Mouse (Mus musculus): ENCODE data around the gene Lbx1. TPM values are rescaled to one million over a fixed set of nuclear protein-coding genes. Genes with fewer than 3 reads are reported as not detected.
A peak's percentile ranks its signal among the peaks of the same experiment; 100 is the strongest.

The Lbx1 gene
- polyA plus RNA-seq, 1 experiment from 2014 or later: 1.6 TPM

GRCm38 (mm10) chr19:45215431-45215830, 20.2 kb downstream of the Lbx1 start:
- H3K4me2 ChIP-seq (ENCODE audit: low read depth, low read length): no peak overlapping the region
- no peak overlapping the region for H3K4me3 ChIP-seq (ENCODE audit: low read depth, low read length)
- no peak overlapping the region for H3K9ac ChIP-seq (ENCODE audit: low read depth, low read length)
- H3K27me3 ChIP-seq (replicated peaks; ENCODE audit: control insufficient read depth, insufficient read depth, low read length): 0 out of 2 replicates have a peak, but pooled peaks cover 2% of the 10 kb centered on the region
- H3K9me3 ChIP-seq (ENCODE audit: control insufficient read depth, low read length): no peaks in the 10 kb centered on the region
- H3K4me1 ChIP-seq (ENCODE audit: control insufficient read depth, insufficient read depth, low read length): no peaks in the 10 kb centered on the region
- ATAC-seq (ENCODE audit: low read depth) (no peak), DNase-seq (ENCODE audit: low spot score) (no peak)
- WGBS: 73% methylated on average over 4 of the region's 4 CpGs
- H3K27ac ChIP-seq (replicated peaks; ENCODE audit: low read depth, low read length): no peak overlapping the region
- H3K36me3 ChIP-seq (ENCODE audit: control insufficient read depth, insufficient read depth, low read length): no peaks in the 10 kb centered on the region

GRCm38 (mm10) chr19:45209776-45210422, 25.7 kb downstream of the Lbx1 start:
- ATAC-seq (ENCODE audit: low read depth) (no peak), DNase-seq (ENCODE audit: low spot score) (no peak)
- peaks cover 6% of the 10 kb centered on the region; the same call in 1 of the 2 replicates for H3K4me1 ChIP-seq (ENCODE audit: control insufficient read depth, insufficient read depth, low read length)
- H3K36me3 ChIP-seq (ENCODE audit: control insufficient read depth, insufficient read depth, low read length): no peaks in the 10 kb centered on the region
- 0 out of 2 replicates have a peak, but pooled peaks cover 4% of the 10 kb centered on the region for H3K27me3 ChIP-seq (replicated peaks; ENCODE audit: control insufficient read depth, insufficient read depth, low read length)
- no peaks in the 10 kb centered on the region for H3K9me3 ChIP-seq (ENCODE audit: control insufficient read depth, low read length)
- no peak overlapping the region for H3K4me2 ChIP-seq (ENCODE audit: low read depth, low read length)
- H3K27ac ChIP-seq (replicated peaks; ENCODE audit: low read depth, low read length): 0 out of 2 replicates have a peak overlapping the region, but pooled peaks have one; percentile 10
- no peak overlapping the region for H3K4me3 ChIP-seq (ENCODE audit: low read depth, low read length)
- H3K9ac ChIP-seq (ENCODE audit: low read depth, low read length): no peak overlapping the region
- 73% methylated on average over 14 of the region's 14 CpGs for WGBS

- no peak overlapping the region for H3K4me3 ChIP-seq (ENCODE audit: low read depth, low read length)
- no peaks in the 10 kb centered on the region for H3K36me3 ChIP-seq (ENCODE audit: control insufficient read depth, insufficient read depth, low read length)
- H3K4me2 ChIP-seq (ENCODE audit: low read depth, low read length): no peak overlapping the region
- no peak overlapping the region for H3K9ac ChIP-seq (ENCODE audit: low read depth, low read length)
- H3K4me1 ChIP-seq (ENCODE audit: control insufficient read depth, insufficient read depth, low read length): peaks cover 6% of the 10 kb centered on the region; the same call in 1 of the 2 replicates
- WGBS: 91% methylated on average over 1 of the region's 1 CpGs
- no peaks in the 10 kb centered on the region for H3K9me3 ChIP-seq (ENCODE audit: control insufficient read depth, low read length)
- no peak for DNase-seq (ENCODE audit: low spot score)
- H3K27me3 ChIP-seq (replicated peaks; ENCODE audit: control insufficient read depth, insufficient read depth, low read length): 0 out of 2 replicates have a peak, but pooled peaks cover 4% of the 10 kb centered on the region
- H3K27ac ChIP-seq (replicated peaks; ENCODE audit: low read depth, low read length): 0 out of 2 replicates have a peak overlapping the region, but pooled peaks have one; percentile 10
- no peak for ATAC-seq (ENCODE audit: low read depth)
Measured at GRCm38 (mm10) chr19:45209191-45209590, 26.4 kb downstream of the Lbx1 start.

DNA sequence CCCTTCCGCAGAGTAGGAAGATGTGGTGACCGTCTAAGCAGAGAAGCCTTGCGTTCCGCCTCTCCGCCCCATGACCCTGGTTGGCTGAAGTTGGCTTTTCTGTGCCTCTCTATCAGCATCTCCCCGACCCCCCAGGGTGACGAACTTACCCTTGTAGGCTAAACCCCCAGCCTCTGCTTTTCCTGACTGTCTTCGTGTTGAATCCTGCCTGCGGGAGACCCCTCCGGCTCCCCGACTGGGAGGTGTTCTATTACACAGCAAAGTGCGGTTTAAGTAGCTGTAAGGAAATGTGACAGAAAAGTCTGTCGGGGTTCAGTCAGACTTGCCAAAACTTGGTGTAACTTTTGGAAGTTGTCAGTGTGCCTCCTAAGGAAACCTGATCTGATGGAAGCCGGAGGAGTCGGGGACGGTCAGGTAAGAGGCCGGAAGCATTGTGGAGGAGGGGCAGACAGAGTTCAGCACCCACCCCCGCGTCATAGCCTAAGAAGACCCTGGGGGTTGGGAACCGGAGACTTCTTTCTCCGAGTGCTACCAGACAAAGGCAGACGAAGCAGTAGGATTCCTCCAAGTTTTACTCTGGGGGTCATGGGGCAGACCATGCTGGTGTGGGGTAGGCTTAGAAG, 27.1 kb downstream of the Lbx1 start:
- DNase-seq (ENCODE audit: low spot score): peak; percentile 57
- WGBS: 8% methylated on average over 22 of the region's 22 CpGs
- Histone ChIP-seq H3K9me3 (ENCODE audit: control insufficient read depth, low read length) (no peaks in the 10 kb centered on the region), H3K36me3 (ENCODE audit: control insufficient read depth, insufficient read depth, low read length) (no peaks in the 10 kb centered on the region), H3K27me3 (replicated peaks; ENCODE audit: control insufficient read depth, insufficient read depth, low read length) (0 out of 2 replicates have a peak, but pooled peaks cover 4% of the 10 kb centered on the region), H3K4me1 (ENCODE audit: control insufficient read depth, insufficient read depth, low read length) (peaks cover 6% of the 10 kb centered on the region; the same call in 1 of the 2 replicates), H3K27ac (replicated peaks; ENCODE audit: low read depth, low read length) (peak overlapping the region; percentile 42), H3K4me3 (ENCODE audit: low read depth, low read length) (peak overlapping the region; percentile 28), H3K9ac (ENCODE audit: low read depth, low read length) (peak overlapping the region; percentile 43), H3K4me2 (ENCODE audit: low read depth, low read length) (peak overlapping the region; percentile 56)
- peak; percentile 34; the same call in 1 of the 2 replicates for ATAC-seq (ENCODE audit: low read depth)

- peak overlapping the region; percentile 56 for H3K4me2 ChIP-seq (ENCODE audit: low read depth, low read length)
- peak overlapping the region; percentile 42 for H3K27ac ChIP-seq (replicated peaks; ENCODE audit: low read depth, low read length)
- peak overlapping the region; percentile 28 for H3K4me3 ChIP-seq (ENCODE audit: low read depth, low read length)
- H3K36me3 ChIP-seq (ENCODE audit: control insufficient read depth, insufficient read depth, low read length): no peaks in the 10 kb centered on the region
- peaks cover 6% of the 10 kb centered on the region; the same call in 1 of the 2 replicates for H3K4me1 ChIP-seq (ENCODE audit: control insufficient read depth, insufficient read depth, low read length)
- DNase-seq (ENCODE audit: low spot score) (peak; percentile 82), ATAC-seq (ENCODE audit: low read depth) (peak; percentile 86)
- 0 out of 2 replicates have a peak, but pooled peaks cover 4% of the 10 kb centered on the region for H3K27me3 ChIP-seq (replicated peaks; ENCODE audit: control insufficient read depth, insufficient read depth, low read length)
- H3K9ac ChIP-seq (ENCODE audit: low read depth, low read length): peak overlapping the region; percentile 43
- 26% methylated on average over 19 of the region's 19 CpGs for WGBS
- H3K9me3 ChIP-seq (ENCODE audit: control insufficient read depth, low read length): no peaks in the 10 kb centered on the region
Measured at GRCm38 (mm10) chr19:45207662-45208437, 27.8 kb downstream of the Lbx1 start.

- Histone ChIP-seq H3K27ac (replicated peaks; ENCODE audit: low read depth, low read length) (no peak overlapping the region), H3K9me3 (ENCODE audit: control insufficient read depth, low read length) (no peaks in the 10 kb centered on the region), H3K4me1 (ENCODE audit: control insufficient read depth, insufficient read depth, low read length) (peaks cover 6% of the 10 kb centered on the region; the same call in 1 of the 2 replicates), H3K4me2 (ENCODE audit: low read depth, low read length) (no peak overlapping the region), H3K9ac (ENCODE audit: low read depth, low read length) (no peak overlapping the region), H3K4me3 (ENCODE audit: low read depth, low read length) (no peak overlapping the region), H3K36me3 (ENCODE audit: control insufficient read depth, insufficient read depth, low read length) (no peaks in the 10 kb centered on the region), H3K27me3 (replicated peaks; ENCODE audit: control insufficient read depth, insufficient read depth, low read length) (0 out of 2 replicates have a peak, but pooled peaks cover 4% of the 10 kb centered on the region)
- no peak for ATAC-seq (ENCODE audit: low read depth)
- WGBS: 95% methylated on average over 15 of the region's 15 CpGs
- no peak for DNase-seq (ENCODE audit: low spot score)
Measured at GRCm38 (mm10) chr19:45207153-45207552, 28.5 kb downstream of the Lbx1 start.

- Histone ChIP-seq H3K4me3 (ENCODE audit: low read depth, low read length) (no peak overlapping the region), H3K27me3 (replicated peaks; ENCODE audit: control insufficient read depth, insufficient read depth, low read length) (0 out of 2 replicates have a peak, but pooled peaks cover 4% of the 10 kb centered on the region), H3K4me1 (ENCODE audit: control insufficient read depth, insufficient read depth, low read length) (peaks cover 6% of the 10 kb centered on the region; the same call in 1 of the 2 replicates), H3K4me2 (ENCODE audit: low read depth, low read length) (no peak overlapping the region), H3K27ac (replicated peaks; ENCODE audit: low read depth, low read length) (no peak overlapping the region), H3K36me3 (ENCODE audit: control insufficient read depth, insufficient read depth, low read length) (no peaks in the 10 kb centered on the region), H3K9ac (ENCODE audit: low read depth, low read length) (no peak overlapping the region), H3K9me3 (ENCODE audit: control insufficient read depth, low read length) (no peaks in the 10 kb centered on the region)
- 77% methylated on average over 3 of the region's 3 CpGs for WGBS
- DNase-seq (ENCODE audit: low spot score) (no peak), ATAC-seq (ENCODE audit: low read depth) (no peak)
Measured at GRCm38 (mm10) chr19:45205311-45206105, 30.1 kb downstream of the Lbx1 start.

- Histone ChIP-seq H3K27ac (replicated peaks; ENCODE audit: low read depth, low read length) (no peak overlapping the region), H3K9me3 (ENCODE audit: control insufficient read depth, low read length) (peaks cover 9% of the 10 kb centered on the region; the same call in 1 of the 2 replicates), H3K4me1 (ENCODE audit: control insufficient read depth, insufficient read depth, low read length) (no peaks in the 10 kb centered on the region), H3K36me3 (ENCODE audit: control insufficient read depth, insufficient read depth, low read length) (no peaks in the 10 kb centered on the region), H3K9ac (ENCODE audit: low read depth, low read length) (no peak overlapping the region), H3K4me3 (ENCODE audit: low read depth, low read length) (no peak overlapping the region), H3K4me2 (ENCODE audit: low read depth, low read length) (no peak overlapping the region), H3K27me3 (replicated peaks; ENCODE audit: control insufficient read depth, insufficient read depth, low read length) (no peaks in the 10 kb centered on the region)
- ATAC-seq (ENCODE audit: low read depth) (no peak), DNase-seq (ENCODE audit: low spot score) (no peak)
- WGBS: 88% methylated on average over 8 of the region's 8 CpGs
Measured at GRCm38 (mm10) chr19:45196967-45197366, 38.6 kb downstream of the Lbx1 start.
